Mouse (Mus musculus) ES-Bruce4 (cell line): ENCODE data around the gene Gpr88.
"Not testable (repeated sequence)": the region's sequence is repeated elsewhere in the genome, so short reads cannot be mapped to it uniquely, and the experiment has no call there.

Experiments
- CTCF ChIP-seq: IDR thresholded peaks from one replicate; pipeline ENCODE4 v1.8.1; 2011; ENCODE audit warnings: low read depth, low read length
- POLR2A ChIP-seq: IDR thresholded peaks from one replicate; pipeline ENCODE4 v1.8.1; 2011; ENCODE audit warnings: low read length; ENCODE audit not compliant: insufficient read depth

- TF ChIP-seq POLR2A, CTCF: not testable (repeated sequence)
These were observed 35.9 kb downstream of the Gpr88 start for GRCm38 (mm10) chr3:116217398-116217797.
